Mouse (Mus musculus): Measurements from ENCODE around the gene Lcn2.

DNA sequence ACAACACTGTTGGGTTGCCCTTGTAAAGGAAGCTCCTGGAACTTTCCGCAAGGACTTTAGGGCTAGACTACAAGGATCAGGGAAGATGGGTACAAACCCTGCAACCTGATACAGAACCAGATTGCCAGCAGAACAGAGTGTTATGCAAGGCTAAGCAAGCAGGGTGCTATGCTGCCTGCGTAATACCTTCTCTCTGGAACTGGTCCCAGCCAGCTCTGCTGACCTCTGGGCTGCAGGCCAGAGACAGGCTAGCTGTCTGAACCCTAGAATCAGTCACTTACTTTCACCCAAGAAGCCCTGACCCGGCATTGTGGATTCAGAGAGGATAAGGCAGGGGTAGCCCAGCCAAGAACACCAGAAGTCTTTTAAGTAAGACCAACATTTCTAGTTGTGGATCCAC is 31.3 kb upstream of the Lcn2 start:
- TF ChIP-seq CTCF (IDR thresholded peaks at IDR 0.05; ENCODE audit: control insufficient read depth, insufficient read depth, insufficient replicate concordance, low read depth, low read length), result no peak
- TF ChIP-seq POLR2A (IDR thresholded peaks at IDR 0.05; ENCODE audit: control insufficient read depth, low read depth, low read length), result no peak
